Mouse (Mus musculus) cerebellum, adult (tissue): ENCODE measurements around the gene 2010300C02Rik.

Experiments used
- ATAC-seq: cut with Nextera tagmentation; 2 replicates; pipeline ENCODE4 v1.9.2; 2017; ENCODE audit warnings: mild to moderate bottlenecking, moderate library complexity, mixed read lengths; ENCODE audit not compliant: insufficient number of reproducible peaks, low FRiP score, low TSS enrichment

Gene 2010300C02Rik

DNA sequence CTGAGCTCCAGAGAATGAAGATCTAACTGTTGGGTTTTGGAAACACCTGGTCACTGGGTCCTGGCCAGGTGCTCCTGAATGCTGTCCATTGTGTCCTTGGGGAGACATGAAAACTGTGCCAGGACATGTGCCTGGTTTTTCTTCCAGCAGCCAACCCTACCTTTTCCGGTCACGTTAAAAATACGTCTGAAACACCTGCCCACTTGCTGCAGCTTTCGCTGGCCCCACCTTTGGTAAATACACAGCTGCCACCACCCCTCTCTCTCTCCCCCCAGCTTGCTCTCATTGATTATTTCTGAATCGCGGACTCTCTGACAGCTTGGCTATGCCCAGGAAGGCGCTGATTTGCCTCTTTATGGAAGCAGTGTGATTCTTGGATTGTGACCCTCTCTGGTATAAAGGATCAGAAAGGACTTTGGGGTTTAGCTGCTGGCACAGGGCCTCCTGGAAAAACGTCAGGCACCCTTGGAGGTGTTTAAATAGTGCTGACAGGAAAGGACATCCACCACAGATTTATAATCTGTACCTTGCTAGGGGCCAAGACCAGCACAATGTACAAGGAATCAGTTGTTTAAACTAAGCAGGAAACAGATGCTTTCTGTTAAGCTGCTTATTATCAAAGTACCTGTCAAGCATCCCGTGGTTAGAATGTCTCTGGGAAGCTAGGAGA is 136.0 kb downstream of the 2010300C02Rik start:
- ATAC-seq, result no peak

DNA sequence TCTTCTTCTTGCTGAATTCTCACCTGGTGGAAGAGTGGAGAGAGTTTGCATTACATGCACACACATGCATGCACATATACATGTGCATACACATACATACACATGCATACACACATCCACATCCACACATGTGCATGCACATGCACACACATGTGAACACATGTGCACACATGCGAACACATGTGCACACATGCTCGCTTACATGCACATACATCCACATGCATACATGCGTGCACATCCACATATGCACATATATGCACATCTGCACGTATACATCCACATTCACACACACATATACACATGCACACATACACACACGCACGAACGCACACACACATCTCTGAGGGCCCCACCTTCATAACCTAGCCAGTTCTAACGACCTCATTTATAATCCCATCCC is 136.7 kb downstream of the 2010300C02Rik start:
- ATAC-seq, result no peak

DNA sequence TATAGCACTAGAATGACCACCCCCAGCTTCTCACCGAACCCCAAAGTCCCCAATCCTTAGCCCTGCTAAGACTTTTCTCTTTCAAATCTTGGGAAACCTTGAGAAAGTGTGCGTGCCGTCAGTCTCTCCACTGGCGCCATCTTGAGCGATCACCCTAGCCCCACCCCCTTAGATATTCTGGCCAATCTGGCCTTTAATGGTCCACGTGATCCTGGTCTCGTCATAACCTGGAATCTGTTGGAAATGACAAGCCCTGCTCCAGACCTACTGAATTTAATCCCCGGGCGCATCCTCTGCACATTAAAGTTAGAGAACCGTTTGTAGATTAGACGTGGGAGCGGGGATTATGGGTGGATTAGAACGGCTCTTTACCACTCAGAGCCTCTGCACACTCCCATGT is 140.2 kb downstream of the 2010300C02Rik start:
- no peak for ATAC-seq

DNA sequence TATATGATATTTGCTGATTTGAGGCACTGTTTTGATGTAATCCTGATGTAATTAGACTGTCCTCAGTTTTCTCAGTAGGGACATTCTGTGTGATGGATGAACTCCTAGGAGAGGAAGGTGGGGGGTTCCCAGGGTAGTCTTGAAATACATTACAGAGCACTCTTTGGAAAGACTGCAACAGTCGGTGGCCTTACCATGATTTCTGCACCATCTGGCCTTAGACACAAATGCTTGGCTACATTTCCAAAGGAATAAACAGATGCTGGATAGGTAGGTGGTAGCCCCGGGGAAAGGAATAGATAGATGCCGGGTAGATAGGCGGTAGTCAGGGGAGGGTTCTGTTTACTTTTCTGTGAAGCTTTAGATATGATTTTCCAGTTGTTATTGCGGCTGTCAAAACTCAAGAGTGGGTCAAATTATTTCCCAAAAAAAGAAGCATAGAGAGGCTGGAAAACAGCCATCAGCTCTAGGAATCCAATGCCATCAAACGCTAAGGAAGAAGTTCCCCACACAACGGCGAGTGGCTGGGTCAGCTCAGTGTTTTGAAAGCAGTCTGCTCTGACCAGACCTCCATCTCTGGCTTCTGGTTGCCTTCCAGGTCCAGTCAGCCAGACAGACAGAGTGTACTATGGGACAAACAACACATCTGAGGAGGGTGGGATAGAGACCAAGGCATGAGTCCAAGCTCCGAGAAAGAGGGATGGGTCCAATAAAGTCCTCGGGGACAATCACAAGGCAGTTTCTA is 147.2 kb downstream of the 2010300C02Rik start:
- peak; percentile 64 for ATAC-seq

DNA sequence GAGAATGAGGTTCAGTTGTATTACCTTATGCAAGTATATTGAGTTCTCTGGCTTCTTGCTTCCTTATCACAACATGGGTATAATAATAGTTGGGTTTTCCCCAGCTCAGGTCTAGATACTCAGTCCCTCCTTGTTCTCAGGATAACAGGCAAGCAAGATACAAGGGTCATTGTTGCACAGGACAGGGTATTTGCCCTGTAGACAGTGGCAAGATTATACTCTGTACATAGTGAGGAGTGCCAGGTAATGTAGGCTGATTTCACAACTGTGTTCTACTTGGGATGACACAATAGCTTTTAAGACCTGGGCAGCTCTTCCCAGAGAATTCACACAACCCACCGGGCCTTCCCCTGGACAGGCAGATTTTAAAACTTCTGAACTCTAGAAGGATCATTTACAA is 151.5 kb downstream of the 2010300C02Rik start:
- ATAC-seq, result no peak

DNA sequence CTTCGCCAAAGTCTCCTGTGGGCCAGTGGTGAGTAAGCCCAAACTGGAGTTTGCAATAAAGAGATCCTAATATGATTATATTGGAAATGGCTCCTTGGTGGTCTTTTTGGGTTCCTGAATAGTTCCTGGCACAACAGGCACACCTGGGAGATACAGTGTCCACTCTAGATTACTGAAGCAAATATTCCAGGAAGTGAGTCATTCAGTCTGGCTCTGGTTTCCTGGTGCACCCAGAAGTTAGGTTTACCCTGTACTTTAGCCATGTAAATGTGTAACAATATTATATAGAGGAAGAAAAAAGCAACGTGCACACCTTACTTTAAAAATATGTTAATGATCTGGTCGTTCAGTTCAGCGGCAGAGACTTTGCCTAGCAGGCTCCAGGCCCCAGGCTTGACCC is 153.1 kb downstream of the 2010300C02Rik start:
- ATAC-seq, result no peak

DNA sequence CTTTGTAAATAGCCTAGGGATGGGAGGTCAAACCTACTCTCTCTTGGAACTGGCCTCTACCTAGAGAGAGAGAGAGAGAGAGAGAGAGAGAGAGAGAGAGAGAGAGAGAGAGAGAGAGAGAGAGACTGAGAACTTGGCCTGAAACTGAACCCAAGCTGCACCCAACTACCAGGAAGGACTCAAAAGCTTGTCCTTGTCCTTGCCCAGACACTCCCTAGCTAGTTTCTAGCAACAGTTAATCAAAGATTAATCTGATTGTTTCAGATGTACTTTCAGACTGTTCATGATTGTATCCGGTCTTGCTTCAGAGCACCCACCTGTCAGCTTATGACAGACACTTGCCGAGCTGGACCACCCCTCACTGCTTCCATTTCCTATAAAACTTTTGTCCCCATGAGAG is 153.5 kb downstream of the 2010300C02Rik start:
- ATAC-seq, result no peak

DNA sequence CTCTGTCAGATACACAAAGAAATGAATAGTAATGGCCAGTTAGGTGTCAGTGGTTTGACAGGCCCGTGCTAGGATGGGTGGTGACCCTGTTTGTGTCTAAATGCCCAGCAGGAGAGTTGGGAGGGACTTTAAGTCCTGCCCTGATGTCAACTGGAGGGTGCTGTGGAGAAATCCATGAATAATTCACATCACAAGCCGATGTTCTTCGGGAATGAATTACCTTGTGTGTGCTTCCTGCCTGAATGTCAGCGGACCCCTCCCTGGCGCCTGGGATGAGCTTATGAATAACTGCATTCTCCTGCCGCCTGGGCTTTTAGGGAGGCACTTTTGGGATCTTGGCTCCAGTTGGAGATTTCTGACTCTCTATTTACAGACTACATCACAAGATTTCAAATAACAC is 154.5 kb downstream of the 2010300C02Rik start:
- no peak for ATAC-seq

DNA sequence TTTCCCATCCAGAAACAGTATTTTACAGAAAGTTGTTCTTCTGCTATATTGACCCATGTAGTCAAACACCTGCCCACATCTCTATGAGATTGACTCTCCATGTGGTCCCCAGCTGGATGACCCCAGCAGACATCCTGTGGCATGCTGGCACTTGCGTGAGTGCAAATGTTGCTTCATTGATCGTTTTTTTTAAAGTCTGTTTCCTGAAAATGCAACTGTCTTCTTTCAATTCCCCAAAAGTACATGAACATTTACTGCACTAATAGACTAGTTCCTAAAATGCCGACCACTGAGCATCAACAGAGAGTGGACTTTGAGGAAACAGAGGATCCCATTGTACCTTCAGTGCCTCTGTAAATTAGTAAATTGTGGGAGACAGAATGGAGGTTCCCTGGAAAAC is 157.9 kb downstream of the 2010300C02Rik start:
- no peak for ATAC-seq
